Mouse (Mus musculus): ENCODE data around the gene R3hdm2.

R3hdm2 gene

GRCm38 (mm10) chr10:127496156-127496555 is 116.0 kb downstream of the R3hdm2 start:
- no peak for DNase-seq

GRCm38 (mm10) chr10:127499516-127499915 is 119.4 kb downstream of the R3hdm2 start:
- DNase-seq = no peak

GRCm38 (mm10) chr10:127500042-127500441 is 119.9 kb downstream of the R3hdm2 start:
- DNase-seq = no peak

- DNase-seq = no peak
These were observed 121.1 kb downstream of the R3hdm2 start, which contains the start of gene Stac3 for GRCm38 (mm10) chr10:127500894-127501893. TSS of gene Stac3 (plus strand) at chr10:127501686.

- peak; percentile 85 for DNase-seq
These were observed 128.1 kb downstream of the R3hdm2 start for GRCm38 (mm10) chr10:127508239-127508638.

- DNase-seq = peak; percentile 95
These were observed 129.1 kb downstream of the R3hdm2 start for GRCm38 (mm10) chr10:127509051-127509836.

- DNase-seq = peak; percentile 56
These were observed 129.9 kb downstream of the R3hdm2 start for GRCm38 (mm10) chr10:127509837-127510701.

GRCm38 (mm10) chr10:127510895-127511617 is 130.9 kb downstream of the R3hdm2 start:
- DNase-seq = peak; percentile 45

GRCm38 (mm10) chr10:127511634-127512306 is 131.6 kb downstream of the R3hdm2 start:
- DNase-seq = peak; percentile 79

- no peak for DNase-seq
These were observed 132.2 kb downstream of the R3hdm2 start for GRCm38 (mm10) chr10:127512307-127512666.

- peak; percentile 93 for DNase-seq
These were observed 132.7 kb downstream of the R3hdm2 start for GRCm38 (mm10) chr10:127512813-127513212.

GRCm38 (mm10) chr10:127513501-127514091 is 133.5 kb downstream of the R3hdm2 start:
- DNase-seq = peak; percentile 65

GRCm38 (mm10) chr10:127514111-127514698 is 134.1 kb downstream of the R3hdm2 start:
- no peak for DNase-seq

- DNase-seq = no peak
These were observed 134.6 kb downstream of the R3hdm2 start, which contains the start of gene Ndufa4l2 for GRCm38 (mm10) chr10:127514764-127515163. TSS of gene Ndufa4l2 (plus strand) at chr10:127514967.

- DNase-seq = peak; percentile 65
These were observed 135.3 kb downstream of the R3hdm2 start for GRCm38 (mm10) chr10:127515271-127515982.

- DNase-seq = no peak
These were observed 135.9 kb downstream of the R3hdm2 start for GRCm38 (mm10) chr10:127515983-127516459.

GRCm38 (mm10) chr10:127516576-127517260 is 136.6 kb downstream of the R3hdm2 start:
- peak; percentile 73 for DNase-seq

- no peak for DNase-seq
These were observed 137.8 kb downstream of the R3hdm2 start for GRCm38 (mm10) chr10:127517941-127518340.

All from embryo, embryonic 11 days (tissue).